Mouse (Mus musculus): ENCODE data around the gene Gigyf1.

The Gigyf1 gene

DNA sequence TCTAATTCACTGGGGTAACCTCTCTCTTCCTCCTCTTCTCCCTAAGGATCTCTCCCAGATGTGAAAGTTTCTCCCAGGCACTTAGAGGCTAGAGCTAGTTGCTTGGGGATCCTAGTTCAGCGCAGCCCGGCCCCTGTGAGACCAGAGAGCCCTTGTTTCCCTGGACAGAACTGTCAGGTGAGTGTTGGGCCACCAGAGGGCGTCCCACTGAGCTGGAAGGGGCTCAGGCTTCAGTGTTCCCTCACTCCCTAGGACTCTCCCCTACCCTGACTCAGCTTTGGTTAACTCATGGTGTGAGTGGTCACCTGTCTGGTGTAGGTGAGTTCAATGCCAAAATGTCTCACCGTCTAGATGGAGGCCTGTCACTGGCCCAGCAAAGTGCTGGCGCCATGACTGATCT lies at the start of gene Gigyf1:
Gene Gigyf1 (plus strand): TSS at position 113 of the 400 bp plus-strand sequence.
- no peak for DNase-seq (ENCODE audit: low spot score)

DNA sequence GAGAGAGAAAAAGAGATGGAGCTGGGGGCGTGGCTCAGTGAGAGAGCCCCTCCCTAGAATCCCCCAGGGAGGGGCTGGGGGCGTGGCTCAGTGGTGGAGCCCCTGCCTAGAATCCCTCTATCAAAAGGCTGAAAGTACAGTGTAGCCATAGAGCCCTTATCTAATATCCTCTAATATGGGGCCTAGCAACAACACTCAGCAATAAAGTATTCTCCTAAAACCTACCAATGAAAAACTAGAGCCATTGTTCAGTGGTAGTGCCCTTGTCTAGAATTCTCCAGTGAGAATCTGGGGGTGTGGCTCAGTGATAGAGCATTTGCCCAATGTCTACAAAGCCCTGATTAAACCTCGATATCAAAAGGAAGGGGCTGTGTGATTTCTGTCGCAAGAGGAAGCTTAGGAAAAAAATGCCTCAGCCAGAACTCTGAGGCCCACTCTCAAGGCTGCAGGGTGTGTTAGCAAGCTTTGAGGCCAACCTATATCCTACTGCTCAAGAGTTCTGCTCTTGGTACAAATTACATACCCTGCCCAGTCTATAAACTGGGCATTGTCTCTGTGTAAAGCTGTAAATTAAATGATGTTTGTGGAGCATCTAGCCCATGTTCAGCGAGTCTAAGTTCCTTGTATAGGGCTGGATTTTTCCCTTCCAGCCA lies 46.0 kb upstream of the Gigyf1 start:
- no peak for DNase-seq (ENCODE audit: low spot score)

DNA sequence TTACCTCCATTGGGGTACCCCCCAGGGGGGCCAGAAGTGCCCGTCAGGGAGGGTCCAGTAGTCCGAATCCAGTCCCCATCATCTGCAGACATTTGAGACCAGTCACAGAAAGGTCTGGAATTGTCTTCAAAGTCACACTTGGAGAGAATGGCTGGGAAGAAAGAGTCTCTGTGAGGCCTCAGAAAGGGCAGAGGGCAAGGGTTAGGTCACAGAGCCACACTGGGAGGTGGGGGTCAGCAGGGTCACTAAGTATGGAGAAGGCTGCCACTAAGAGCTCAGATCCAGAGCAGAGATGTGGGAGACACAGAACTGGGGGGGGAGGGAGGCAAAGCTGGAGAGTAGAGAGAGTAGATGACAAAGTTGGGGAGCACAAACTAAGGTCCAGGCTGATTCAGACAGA lies 44.0 kb upstream of the Gigyf1 start:
- no peak for DNase-seq (ENCODE audit: low spot score)

DNA sequence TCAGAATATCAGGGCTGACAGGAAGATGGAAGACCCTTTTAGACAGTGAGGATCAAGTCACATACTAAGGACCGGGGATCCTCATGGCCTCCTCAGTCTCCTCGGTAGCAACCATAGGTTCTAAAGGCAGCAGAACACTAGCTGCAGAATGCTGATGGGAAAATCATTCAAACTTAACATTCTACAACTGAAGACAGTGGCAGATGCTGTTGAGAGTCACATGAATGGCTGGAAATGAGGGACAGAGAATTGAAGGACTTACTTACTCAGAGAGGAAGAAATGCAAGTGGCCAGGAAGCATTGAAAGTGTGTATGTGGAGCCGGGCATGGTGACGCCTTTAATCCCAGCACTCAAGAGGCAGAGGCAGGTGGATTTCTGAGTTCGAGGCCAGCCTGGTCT lies 41.4 kb upstream of the Gigyf1 start, which contains the start of gene Zan:
Gene Zan (minus strand): TSS at position 101 of the 400 bp plus-strand sequence.
- DNase-seq (ENCODE audit: low spot score) = no peak

DNA sequence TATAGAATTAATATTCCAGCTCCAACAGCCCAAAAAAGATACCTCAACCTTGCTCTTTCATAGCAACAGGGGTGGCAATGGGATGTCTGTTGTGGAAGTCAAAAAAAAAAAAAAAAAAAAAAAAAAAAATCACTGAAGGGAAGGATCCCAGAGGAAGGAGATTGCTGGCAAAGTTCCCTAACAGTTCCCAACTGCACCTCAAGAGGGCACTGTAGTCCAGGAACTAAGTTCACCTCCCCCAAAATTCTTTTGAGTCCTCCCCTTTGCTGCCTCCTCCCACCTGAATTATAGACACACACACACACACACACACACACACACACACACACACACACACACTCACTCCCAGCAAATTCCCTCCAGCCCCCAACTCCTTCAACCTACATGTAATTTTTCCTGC lies 37.2 kb upstream of the Gigyf1 start:
- DNase-seq (ENCODE audit: low spot score) = peak; percentile 82

DNA sequence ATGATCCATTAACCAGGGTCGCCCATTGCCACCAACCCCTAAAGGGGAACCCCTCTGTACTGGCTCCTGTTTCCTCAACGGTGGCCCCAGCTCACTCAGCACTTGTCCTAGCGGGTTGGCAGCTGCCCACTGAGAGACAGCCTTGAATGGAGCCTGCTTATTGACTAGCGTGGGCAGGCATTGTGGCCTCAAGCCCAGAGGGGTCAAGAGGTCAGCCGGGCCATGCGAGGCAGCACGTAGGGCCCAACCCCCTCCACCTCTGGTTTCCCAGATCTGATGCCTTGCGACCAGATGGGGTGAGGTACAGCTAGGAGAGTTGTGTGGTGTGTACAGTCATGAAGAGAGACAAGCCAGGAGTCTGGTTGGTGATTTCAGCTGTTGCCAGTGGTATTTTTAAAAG lies 36.5 kb upstream of the Gigyf1 start:
- DNase-seq (ENCODE audit: low spot score) = peak; percentile 9

DNA sequence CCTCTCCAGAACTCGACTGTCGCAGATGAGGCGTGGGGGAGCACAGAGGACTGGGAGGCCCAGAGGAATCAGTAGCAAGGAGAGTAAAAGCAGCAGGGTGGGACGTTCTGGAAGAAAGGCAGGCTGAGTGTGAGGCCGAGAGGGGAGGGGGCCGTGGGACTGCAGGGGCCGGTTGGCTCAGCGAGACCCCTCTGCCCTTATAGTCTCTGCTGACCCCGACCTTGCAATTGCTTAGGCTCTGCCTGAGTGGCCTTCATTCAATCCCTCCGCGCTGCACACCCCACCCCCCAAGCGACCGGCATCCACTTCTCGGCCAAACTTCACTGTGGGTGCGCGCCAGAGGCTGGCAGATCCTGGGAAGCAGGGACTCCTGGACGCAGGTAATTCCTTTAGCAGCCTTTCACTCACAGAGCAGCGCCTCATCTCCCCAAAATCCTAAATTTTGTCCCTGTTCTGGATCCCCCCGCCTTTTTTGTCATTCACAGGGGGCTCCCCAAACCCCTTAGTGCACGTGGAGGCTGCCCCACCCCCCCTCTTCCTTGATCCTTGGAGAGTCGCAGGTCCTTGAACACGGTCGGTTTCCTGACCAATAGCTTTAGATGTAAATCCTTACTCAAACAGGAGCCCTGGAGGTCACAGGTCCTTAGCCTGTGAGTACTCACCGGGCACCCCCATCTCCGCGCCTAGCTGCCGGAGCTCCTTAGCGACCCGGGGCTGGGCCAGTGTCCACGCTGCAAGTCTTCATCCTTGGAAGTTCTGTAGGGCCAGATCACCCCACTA lies 33.1 kb upstream of the Gigyf1 start:
- no peak for DNase-seq (ENCODE audit: low spot score)

DNA sequence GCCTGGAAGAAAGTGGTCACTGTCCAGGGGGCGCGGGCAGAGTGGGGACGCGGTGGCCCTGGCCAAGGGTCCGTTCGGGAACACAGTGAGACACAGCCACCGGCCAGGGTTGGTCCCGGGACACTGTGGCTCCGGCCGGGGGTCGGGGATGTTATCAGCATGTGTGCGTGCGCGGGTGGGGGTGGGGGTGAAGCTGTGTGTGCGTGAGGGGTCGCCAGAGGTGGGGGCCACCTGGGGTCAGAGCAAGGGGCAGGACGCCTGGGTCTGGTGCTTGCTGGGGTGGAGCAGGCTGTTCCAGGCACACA lies 32.5 kb upstream of the Gigyf1 start:
- no peak for DNase-seq (ENCODE audit: low spot score)

DNA sequence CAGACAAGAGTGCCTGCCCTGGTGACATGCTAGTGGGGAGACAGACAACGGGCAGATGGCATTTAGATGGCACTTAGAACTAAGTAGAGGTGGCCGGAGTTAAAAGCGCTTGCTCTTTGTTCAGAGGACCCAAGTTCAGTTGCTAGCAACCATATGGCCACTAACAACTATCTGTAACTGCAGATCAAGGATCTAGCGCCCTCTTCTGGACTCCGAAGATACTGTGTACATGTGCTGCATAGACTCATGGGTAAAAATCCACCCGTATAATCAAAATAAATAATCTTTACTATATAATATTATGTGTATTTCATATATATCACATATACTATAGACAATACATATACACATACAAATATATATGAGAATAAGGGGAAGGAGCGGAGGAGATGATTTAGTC lies 30.7 kb upstream of the Gigyf1 start:
- no peak for DNase-seq (ENCODE audit: low spot score)

DNA sequence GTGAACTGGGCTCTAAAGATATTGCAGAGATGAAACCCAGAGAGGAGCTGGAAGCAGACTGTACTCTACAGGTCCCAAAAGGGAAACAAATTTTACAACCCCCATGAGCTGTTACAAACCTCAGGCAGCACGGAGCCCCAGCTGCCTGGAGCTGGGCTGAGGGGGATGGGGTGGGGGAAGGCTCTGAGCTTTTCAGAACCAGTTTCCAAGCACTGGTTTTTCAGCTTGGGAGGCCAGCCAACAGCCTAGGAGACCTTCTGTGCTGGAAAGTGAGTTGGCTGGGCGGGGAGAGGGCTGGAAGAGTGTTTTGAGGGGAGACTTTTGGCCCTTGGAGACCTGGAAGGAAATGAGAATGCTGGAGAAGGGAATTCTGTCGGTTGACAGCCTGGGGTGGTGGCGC lies 26.8 kb upstream of the Gigyf1 start:
- no peak for DNase-seq (ENCODE audit: low spot score)

DNA sequence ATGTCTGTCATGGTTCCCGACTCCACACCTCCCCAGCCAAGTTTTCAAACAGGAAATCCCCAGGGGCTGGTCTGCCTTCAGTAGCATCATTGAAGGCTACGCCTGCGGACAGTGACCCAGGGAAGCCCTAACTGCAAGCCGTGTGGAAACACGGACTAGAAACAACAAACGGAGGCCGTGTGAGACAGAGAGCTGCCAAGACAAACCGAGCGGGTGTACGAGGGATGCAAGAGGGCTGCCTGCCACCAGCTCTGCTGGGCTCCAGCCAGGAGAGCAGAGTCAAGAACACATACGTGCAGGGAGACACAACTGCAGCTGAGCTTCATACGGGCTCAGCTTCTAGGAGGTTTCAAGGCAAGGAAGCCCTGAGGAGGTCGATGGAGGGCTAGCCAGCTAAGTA lies 24.5 kb upstream of the Gigyf1 start:
- DNase-seq (ENCODE audit: low spot score) = no peak

DNA sequence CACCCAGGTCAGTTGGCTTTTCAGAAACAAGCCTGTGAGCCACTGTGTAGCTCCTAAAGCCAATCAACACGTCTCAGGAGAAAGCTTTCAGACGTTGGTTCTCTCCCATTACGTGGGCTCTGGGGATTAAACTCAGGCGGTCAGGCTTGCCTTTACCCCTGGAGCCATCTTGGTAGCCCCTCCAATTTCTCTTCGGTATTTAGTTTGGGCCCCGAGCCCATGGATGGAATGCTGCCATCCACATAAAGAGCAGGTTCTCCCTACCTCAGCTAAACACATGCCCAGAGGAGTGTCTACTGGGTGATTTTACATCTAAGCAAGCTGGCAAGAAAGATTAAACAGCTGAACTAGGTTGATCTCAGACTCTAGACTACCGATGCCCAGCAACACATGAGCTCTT lies 18.2 kb upstream of the Gigyf1 start:
- DNase-seq (ENCODE audit: low spot score) = no peak

DNA sequence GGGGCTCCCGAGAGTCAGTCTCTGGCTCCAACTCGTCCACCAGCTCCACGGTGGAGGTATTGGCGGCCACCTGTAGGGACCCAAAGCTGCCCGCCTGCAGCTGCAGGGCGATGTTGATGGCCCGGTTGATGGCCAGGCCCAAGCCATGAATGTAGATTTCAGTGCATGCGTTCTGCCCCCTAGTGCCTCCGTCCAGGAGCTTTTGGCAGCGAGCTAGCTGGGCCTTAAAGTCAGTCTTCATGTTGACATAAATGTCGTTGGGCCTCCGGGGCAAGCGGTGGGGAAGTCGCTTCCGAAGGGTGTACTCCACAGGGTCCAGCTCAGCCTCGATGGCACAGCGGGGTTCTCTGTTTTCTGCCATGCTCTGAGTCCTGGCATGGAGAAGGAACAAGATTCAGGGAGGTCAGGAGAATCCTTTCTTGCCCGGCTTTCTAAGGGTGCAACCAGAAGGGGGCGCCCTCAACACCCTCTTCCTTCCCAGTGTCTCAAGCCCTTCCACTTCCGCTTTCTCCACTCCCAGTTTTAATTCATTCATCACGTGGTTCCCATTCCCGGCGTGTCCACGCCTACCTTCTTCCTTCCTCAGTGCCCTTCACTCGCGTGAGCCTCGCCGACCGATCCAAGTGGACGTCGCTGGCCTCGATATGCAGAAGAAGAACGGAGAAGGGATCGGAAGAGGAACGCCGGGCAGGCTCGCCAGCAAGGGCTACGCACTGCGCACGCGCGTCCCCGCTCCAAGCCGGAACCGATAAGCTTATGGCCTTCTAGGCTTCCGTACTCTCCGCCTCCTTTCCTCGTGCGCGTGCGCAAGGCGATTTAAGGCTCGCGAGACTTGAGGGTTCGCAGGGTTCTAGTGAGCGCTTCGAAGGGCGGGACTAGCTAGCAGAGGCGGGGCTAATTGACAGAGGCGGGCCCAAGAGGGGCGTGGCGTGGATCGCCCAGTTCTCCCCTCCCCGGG lies 16.4 kb upstream of the Gigyf1 start, which contains the start of gene Pop7:
Gene Pop7 (minus strand): TSS at position 810 of the 958 bp plus-strand sequence.
- DNase-seq (ENCODE audit: low spot score) = peak; percentile 100

DNA sequence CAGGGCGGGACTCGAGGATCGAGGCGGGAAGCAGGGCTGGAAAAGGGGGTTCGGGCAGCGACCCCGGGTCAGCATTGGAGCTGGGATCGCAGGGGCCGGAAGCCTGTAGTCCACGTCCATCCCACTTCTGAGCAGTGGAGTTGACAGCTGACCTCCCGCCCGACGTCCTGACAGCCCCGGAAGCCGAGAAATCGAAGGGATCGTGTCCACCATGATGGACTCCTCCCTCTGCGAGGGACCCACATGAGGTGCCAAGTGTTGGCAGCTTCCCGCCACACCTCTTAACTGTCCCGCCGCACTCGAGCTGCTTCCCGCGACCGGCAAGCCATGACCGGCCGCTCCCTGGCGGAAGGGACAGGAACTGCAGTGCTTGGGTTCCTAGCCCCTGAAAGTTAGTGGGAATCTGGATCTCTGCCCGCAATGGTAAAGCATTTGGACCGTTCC lies 15.7 kb upstream of the Gigyf1 start:
- DNase-seq (ENCODE audit: low spot score) = peak; percentile 87

DNA sequence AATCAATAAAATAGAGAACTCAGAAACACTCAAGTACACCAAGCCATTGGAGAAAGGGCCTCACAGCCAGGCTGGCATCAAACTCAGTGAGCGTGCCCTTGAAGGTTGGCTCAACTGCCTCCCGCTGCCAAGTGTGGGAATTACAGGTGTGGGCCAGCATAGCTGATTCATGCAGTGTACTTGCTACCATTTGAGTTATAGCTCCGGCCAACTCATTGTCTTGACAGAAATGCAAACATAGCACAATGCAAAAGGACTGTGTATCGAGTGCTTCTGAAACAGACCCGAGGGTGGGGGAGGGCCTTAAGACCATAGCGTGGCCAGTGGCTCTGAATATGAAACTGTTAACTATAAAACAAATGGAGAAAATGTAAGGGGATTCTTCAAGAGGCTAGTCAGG lies 14.3 kb upstream of the Gigyf1 start:
- no peak for DNase-seq (ENCODE audit: low spot score)

DNA sequence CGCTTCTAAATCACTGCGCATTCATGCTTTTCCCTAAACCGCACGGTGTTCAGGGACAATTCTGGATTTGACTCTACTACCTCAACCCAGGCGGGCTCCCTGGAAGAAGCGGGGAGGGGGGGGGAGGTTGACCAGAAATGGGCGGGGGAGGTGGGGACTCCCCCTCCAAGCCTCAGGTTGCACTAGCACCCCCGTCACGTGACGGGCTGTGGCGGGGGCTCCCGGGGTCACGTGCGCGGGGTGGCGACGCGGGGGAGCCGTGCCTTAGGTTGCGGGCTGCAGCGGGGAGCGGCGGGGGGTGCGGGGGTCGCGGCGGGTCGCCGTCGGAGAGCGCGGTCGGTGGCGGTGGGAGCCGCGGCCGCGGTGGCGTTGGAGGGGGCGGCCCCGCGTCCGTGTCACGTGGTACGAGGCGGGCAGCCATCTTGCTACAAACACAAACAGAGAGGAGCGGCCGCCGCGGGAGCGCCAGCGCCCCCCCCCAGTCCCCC lies 8.3 kb upstream of the Gigyf1 start:
- peak; percentile 78 for DNase-seq (ENCODE audit: low spot score)

DNA sequence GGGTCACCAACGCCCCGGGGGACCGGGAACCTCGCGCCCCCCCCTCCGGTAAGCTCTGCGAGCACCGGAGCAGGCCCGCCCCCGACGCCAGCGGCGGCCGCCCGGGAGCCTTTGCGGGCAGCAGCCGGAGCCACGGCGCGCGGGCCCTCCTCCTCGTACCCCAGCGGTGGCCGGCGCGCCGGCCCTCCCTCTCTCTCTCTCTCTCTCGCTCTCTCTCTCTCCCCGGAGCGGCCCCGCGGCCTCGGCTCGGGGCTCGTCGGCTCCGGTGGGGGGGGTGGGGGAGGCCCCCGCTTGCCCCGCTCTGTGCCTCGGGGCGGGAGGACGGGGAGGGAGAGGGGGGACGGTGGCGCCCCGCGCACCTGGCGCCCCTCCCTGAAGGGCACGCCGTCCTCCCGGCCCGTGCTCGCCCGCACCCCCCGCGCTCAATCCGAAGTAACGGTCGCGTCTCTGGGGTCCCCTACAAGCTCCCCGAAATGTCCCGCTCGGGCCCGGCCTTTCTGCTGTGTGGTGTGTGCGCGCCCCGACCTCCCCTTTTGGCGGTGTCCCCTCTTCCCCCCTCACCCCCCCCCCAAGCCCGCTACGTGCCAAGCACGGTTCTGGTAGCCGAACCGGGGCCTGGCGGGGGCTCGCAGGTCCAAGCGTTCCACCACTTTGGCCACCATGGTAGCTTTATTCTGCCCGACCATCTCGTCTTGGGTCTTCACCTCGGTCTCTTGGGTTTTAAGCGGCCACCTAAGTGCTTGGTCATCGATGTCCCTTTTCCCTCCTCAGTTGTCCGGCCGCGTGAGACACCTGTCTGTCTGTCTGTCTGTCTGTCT lies 7.6 kb upstream of the Gigyf1 start:
- DNase-seq (ENCODE audit: low spot score) = no peak

DNA sequence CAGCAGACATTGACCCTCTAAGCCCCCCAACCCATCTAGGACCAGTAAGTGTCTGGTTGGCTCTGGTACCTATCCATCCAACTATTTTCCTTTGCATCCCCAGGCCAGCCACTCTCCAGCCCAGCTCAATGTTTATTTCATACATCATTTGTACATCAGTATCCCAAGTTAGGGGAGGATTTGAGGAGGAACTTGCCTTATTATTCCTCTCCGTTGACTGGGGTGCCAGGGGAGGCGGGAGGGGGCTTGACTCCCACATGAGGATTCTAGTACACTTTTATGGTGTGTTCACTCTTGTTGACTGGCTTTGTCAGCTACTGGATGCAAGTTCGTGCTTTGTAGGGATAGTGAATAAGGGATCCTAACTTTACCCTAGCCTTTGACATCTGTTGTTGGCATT lies 6.6 kb upstream of the Gigyf1 start:
- DNase-seq (ENCODE audit: low spot score) = no peak

DNA sequence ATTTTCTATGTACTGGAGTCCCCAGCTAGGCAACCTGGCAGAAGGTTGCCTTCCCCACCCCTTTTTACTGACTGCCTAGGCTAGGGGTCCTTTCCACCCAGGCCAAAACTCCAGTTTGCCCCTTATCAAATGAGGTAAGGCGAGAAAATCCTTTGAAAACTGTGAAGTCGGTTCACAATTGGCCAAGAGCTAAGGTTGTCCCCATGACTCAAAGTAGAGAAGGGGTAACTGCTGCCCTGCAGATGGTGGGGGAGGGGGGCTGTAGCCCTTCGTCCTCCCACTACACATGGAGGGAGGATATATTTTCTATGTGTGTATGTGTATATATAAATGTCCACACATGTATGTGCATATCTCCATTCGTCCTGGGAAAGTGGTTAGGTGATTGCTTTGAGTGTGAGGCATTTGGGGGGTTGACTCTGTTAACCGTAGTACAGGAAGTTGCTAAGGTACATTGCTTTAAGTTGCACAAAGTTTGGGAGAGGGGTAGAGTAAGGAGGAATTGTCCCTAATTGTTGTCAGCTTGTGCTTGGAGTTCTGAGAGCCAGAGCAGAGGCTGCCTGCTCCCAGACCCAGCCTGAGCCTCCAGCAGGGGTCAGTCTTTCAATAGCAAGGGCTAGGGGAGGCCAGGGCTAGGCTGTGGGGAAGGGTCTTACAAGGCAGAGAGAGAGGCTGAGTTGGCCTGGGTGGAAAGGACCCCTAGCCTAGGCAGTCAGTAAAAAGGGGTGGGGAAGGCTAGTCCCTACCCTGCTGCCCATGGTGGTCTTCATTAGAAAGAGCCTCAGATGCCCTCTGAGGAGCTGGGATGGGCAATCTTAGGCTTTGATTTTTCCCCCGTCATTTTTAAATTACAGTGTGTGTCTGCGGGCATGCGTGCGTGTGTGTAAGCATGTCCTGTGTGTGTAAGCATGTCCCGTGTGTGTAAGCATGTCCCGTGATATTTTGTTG lies 5.2 kb upstream of the Gigyf1 start:
- no peak for DNase-seq (ENCODE audit: low spot score)

DNA sequence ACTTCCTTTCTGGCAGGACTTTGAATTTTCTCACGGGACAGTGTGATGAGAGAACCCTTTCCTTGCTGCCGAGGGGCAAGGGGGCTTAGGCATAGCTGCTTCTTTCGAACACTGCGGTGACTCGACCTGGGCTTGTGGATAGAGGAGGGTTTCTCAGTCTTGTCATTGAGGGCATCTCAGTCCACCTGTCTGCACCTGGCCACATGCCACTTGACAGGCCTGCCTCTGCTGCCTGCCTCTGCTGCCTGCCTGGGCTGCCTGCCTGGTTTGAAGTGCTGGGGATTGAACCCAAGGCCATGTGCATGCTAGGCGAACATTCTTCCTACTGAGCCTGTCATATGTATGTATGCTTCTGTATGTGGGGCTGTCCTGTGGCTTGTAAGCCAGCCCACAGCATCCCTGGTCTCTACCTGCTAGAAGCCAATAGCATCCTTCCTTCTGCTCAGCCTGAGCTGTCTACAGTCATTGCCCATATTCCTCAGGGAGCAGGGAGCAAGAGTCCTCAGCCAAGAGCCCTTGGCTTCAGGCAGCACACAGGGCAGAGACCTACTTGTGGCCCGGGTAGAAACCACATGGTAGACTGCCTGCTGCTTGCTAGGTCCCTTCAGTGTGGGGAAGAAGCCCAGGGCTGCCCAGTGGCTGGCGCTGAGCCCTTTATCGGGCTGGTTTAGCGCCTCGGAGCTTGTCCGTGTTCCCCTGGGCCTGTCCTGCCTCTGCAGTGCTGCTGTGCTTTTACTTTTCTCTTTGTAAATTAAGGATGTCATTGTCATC lies 4.2 kb upstream of the Gigyf1 start:
- DNase-seq (ENCODE audit: low spot score) = no peak
